Mouse (Mus musculus) frontal cortex, postnatal 10 days (tissue): Measurements from ENCODE around the gene Amelx.

ENCODE experiments used
- DNase-seq, 2 experiments: peaks; one replicate each; pipeline ENCODE4 v3.0.0; 2022; ENCODE audit warnings: low spot score in 2 of 2, mixed read lengths in 1 of 2

Gene Amelx

DNA sequence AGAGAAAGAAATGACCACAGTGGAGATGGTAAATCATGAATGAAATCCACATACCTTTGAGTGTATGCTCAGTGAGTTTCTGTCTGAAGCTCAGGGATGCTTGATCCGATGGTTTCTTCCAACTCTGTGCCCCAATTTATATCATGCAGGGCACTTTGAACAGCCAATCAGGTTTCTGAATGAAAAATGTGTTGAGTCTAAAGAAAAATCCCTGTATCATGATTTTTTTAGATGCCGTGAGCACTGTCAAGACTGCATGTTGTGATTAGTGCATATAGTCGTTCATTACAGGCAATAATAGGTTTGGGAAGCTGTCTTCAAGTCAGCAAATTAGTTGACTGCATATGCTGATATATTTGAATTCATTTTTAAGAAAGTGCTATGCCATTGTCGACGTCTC, at the start of gene Amelx:
Gene Amelx (minus strand): TSS at position 101 of the 400 bp plus-strand sequence.
- no peak for DNase-seq

- no peak for DNase-seq
Observed at GRCm38 (mm10) chrX:169222357-169223062, 35.5 kb upstream of the Amelx start.

DNA sequence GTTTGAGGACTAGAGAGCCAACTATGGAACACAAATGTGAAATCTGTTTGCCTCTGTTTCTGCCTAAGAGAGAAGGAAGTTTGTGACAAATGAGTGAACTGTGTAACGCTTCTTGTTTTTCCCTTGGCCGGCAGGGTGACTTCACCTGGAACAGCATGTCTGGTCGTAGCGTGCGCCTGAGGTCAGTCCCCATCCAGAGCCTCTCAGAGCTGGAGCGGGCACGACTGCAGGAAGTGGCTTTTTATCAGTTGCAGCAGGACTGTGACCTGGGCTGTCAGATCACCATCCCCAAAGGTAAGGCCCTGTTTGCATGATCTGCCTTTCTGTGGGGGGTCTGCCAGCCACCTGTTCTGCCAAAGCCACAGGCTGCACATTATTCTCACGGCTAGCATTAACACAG, 33.1 kb upstream of the Amelx start:
- no peak for DNase-seq

DNA sequence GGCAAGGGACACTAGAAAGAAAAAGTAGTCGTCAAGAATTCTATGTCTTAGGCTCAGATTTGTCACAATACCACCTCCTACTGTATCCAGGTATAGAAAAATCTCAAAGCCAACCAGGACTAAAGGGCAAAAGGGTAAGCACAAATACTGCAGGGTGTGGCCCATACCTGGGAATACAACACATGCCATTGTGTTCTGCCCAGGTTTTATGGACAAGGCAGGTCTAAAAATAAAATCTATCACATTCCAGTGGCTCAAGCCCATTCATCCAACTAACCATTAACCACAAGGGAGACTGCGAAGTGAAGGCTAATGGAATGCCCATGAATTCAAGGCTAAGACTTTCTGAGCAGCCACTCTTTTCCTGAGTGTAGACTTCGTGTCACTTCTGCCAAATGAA, 23.0 kb upstream of the Amelx start:
- DNase-seq: no peak

- no peak for DNase-seq
Observed at GRCm38 (mm10) chrX:169178634-169179033, 8.4 kb downstream of the Amelx start.

DNA sequence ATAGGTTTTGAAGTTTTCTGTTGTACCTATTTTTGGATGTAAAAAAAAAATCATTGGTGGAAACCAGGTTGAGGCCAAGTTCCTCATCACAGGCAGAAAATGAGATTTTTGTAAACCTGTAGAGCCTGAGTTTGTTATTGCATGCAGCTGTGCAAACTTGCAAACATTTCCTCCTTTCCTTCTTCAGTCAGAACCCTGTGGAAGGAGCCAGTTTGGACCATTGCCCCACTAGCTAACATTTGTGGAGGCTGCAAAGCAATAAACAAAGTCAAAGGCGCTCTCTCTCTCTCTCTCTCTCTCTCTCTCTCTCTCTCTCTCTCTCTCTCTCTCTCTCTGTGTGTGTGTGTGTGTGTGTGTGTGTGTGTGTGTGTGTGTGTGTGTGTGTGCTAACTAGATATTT, 13.2 kb downstream of the Amelx start:
- DNase-seq: no peak

DNA sequence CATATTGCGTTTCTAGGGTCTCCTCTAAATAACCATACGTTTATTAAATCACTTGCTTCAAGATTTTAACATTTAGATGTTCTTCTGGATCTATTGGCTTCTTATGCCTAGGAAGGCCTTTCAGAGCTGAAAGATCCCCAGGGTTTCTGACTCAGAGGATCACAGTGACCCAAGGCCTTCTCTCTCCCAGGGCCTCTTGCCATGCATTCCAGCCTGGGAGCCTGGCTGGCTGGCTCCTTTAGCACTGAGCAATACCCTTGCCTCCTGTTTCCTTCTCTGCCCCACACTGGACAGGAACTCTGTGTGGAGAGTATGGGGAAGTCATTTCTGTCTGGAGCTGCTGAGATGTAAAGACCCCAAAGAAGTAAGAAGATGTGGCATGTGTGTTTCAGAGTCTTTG, 16.0 kb downstream of the Amelx start:
- no peak for DNase-seq

GRCm38 (mm10) chrX:169158385-169158784, 28.6 kb downstream of the Amelx start:
- no peak for DNase-seq

- no peak for DNase-seq
Observed at GRCm38 (mm10) chrX:169153805-169154204, 33.2 kb downstream of the Amelx start.

DNA sequence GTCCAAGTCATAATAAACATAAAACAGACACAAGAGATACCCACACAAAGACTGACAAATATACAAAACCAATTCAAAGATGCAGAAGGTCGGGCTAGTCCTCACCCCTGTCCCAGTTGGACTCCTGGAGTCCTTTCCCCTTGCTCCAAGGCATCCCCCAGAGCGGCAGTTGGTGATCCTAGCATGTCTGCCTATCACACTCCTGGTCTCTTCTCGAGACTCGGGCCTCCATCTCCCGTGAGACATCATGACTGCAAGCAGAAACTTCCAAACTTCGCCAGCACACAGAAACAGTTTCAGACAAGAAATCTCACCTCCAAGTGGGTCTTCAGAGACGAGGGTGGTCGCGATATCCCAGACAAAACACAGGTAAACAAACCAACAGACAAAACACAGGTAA, 46.5 kb downstream of the Amelx start:
- no peak for DNase-seq

DNA sequence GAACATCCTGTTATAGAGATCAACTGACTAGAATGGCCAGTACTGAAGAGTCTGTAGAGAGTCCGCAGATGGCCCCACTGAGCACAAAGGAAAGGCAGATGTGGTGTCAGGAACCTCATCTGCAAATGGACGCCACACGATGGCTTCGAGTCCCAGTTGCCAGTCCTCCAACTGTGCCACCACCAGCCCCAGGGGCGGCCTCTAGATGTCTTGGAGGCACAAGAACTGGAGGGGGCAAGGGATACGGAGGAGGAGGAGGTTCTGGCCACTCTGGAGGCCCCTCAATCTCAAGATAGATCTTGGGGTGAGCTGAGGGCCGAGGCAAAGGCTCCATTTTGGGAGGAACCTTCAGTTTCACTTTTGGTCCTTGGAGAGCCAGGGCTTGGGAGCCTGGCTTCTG, 47.2 kb downstream of the Amelx start:
- no peak for DNase-seq
